Mouse (Mus musculus) activated CD4-positive, CD25-positive, alpha-beta regulatory T cell (primary cell): ENCODE measurements around the gene 1700030J22Rik. TPM values are rescaled to one million over a fixed set of nuclear protein-coding genes. Genes with fewer than 3 reads are reported as not detected.

Experiments used
- polyA plus RNA-seq, 2 experiments: library from polyadenylated mRNA; unstranded; fragments of 100-300 nt; shearing (Covaris generic); gene quantifications; one replicate each; pipeline ENCODE4 v1.2.1; 2017

1700030J22Rik gene
- under 1 TPM; 0.26 to 0.36 TPM for polyA plus RNA-seq

DNA sequence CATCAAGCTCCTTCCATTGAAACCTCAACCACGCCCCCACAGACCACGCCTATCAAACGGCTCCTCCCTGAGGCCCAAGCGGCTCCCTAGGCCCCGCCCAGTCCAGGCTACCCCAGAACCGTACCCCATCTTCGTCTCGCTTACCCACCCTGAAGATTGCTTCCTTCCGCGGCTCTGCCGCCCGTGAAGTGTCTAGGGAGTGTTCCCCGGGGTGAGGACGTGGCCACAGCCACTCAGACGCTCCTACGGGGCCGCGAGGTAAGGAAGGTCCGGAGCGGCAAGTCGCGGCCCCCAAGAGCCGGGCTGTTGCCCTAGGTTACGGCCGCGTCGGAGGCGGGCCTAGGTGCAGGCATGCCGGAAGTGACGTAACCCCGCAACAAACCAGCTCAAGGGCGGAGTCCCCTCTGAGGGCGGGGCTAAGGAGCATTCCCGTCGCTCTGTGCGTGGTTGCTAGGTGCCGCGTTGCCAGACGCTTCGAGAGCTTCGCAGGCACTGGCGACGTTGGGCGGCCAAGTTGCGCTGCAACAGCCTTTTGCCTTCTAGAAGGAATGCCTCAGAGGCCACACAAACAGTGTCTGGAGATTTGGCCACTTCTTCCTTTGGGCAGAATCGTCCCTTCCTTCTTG, at the start of gene 1700030J22Rik:
1700030J22Rik (minus strand) TSS at position 329 of the 626 bp plus-strand sequence.

GRCm38 (mm10) chr8:116993095-116993867, 14.5 kb upstream of the 1700030J22Rik start, which contains the start of gene Gcsh:
Gene Gcsh, minus strand, starts transcription at chr8:116993537.

GRCm38 (mm10) chr8:116943161-116943554, 35.6 kb downstream of the 1700030J22Rik start, which contains the start of gene Atmin:
Gene Atmin, plus strand, starts transcription at chr8:116943393.

GRCm38 (mm10) chr8:116921337-116922059, 57.3 kb downstream of the 1700030J22Rik start, which contains the start of the genes Cmc2 and Cenpn:
Gene Cmc2, minus strand, starts transcription at chr8:116921455.
Gene Cenpn, plus strand, starts transcription at chr8:116921730.

Other genes with a start within 250 kb of the 1700030J22Rik start
- 10 to 100 TPM; 15.1 to 17.2 TPM for gene Cdyl2, start 246.0 kb downstream of the 1700030J22Rik start, polyA plus RNA-seq
- gene Cmc2, start 57.5 kb downstream of the 1700030J22Rik start, polyA plus RNA-seq, result 10 to 100 TPM; 35.8 to 45.0 TPM
- gene Cenpn, start 57.2 kb downstream of the 1700030J22Rik start, polyA plus RNA-seq, result 1 to 10 TPM; 5.0 TPM
- gene Atmin, start 35.6 kb downstream of the 1700030J22Rik start, polyA plus RNA-seq, result 10 to 100 TPM; 16.3 to 24.4 TPM
- 10 to 100 TPM; 24.6 to 28.2 TPM for gene Gcsh, start 14.6 kb upstream of the 1700030J22Rik start, polyA plus RNA-seq
- gene Pkd1l2, start 103.5 kb upstream of the 1700030J22Rik start, polyA plus RNA-seq, result under 1 TPM in 1 of 2 experiments, not detected in 1; 0.27 TPM
- not detected for gene Bco1, start 116.9 kb upstream of the 1700030J22Rik start, polyA plus RNA-seq
- gene Gan, start 179.2 kb upstream of the 1700030J22Rik start, polyA plus RNA-seq, result 1 to 10 TPM; 1.6 to 2.0 TPM